Mouse (Mus musculus) heart, embryonic 16.5 days (tissue): ENCODE results near the gene Olfr853. TPM values are rescaled to one million over a fixed set of nuclear protein-coding genes. Genes with fewer than 3 reads are reported as not detected.

Experiments
- ATAC-seq: fragments of 200-750 bp; cut with Nextera tagmentation; replicated peaks from 2 replicates; pipeline ENCODE4 v1.8.0; 2017; ENCODE audit warnings: moderate number of reproducible peaks; ENCODE audit not compliant: insufficient read depth, low FRiP score; ENCODE audit errors: extremely low read depth
- H3K27ac ChIP-seq: fragments of 300-500 bp; sonication (generic); 2 replicates; pipeline ENCODE4 v1.5.1; 2014; ENCODE audit warnings: mild to moderate bottlenecking, low read length, control low read depth, moderate library complexity
- H3K27me3 ChIP-seq: fragments of 300-500 bp; sonication (generic); 2 replicates; pipeline ENCODE4 v1.6.1; 2014; ENCODE audit warnings: low read length, mixed read lengths; ENCODE audit not compliant: control insufficient read depth, insufficient read depth
- H3K36me3 ChIP-seq: fragments of 300-500 bp; sonication (generic); 2 replicates; pipeline ENCODE4 v1.6.1; 2014; ENCODE audit not compliant: control insufficient read depth, insufficient read depth
- H3K4me1 ChIP-seq: fragments of 300-500 bp; sonication (generic); 2 replicates; pipeline ENCODE4 v1.6.1; 2014; ENCODE audit warnings: low read length, mixed read lengths; ENCODE audit not compliant: control insufficient read depth, insufficient read depth
- H3K4me2 ChIP-seq: fragments of 300-500 bp; sonication (generic); 2 replicates; pipeline ENCODE4 v1.6.1; 2014; ENCODE audit warnings: low read depth, mild to moderate bottlenecking, control low read depth, low read length
- H3K4me3 ChIP-seq: fragments of 300-500 bp; sonication (generic); 2 replicates; pipeline ENCODE4 v1.5.1; 2014; ENCODE audit warnings: mild to moderate bottlenecking, control low read depth, low read length
- H3K9ac ChIP-seq: fragments of 300-500 bp; sonication (generic); 2 replicates; pipeline ENCODE4 v1.6.1; 2014; ENCODE audit warnings: low read length, control low read depth
- H3K9me3 ChIP-seq: fragments of 300-500 bp; sonication (generic); replicated peaks from 2 replicates; pipeline ENCODE4 v1.6.1; 2016; ENCODE audit warnings: low read length; ENCODE audit not compliant: control insufficient read depth
- WGBS: fragments of 180-500 bp; shearing (Covaris S2); extraction: QIAGEN DNeasy Blood & Tissue Kit; methylation state at CpG from one replicate; pipeline ENCODE4 v1.1.7; 2014; 5-methylcytosine and 5-hydroxymethylcytosine counted together
- polyA plus RNA-seq: library from polyadenylated mRNA; unstranded; fragments of >200 nt; fragmentation: Nextera tagmentation; extraction: Ambion mirVana; gene quantifications from 2 replicates; pipeline ENCODE4 v1.2.1, GENCODE M21; 2015

Gene Olfr853
- not detected in 2 replicates for polyA plus RNA-seq

- Histone ChIP-seq H3K9me3 (peaks cover 6% of the 10 kb centered on the region), H3K4me3 (no peak within 1 kb of the TSS), H3K27ac (no peak within 1 kb of the TSS), H3K4me1 (no peaks in the 10 kb centered on the region), H3K36me3 (no peaks in the 10 kb centered on the region), H3K9ac (no peak within 1 kb of the TSS), H3K27me3 (no peaks in the 10 kb centered on the region), H3K4me2 (no peak within 1 kb of the TSS)
- WGBS: 55% methylated on average over 1 of the region's 1 CpGs
- no peak for ATAC-seq
Measured at GRCm38 (mm10) chr9:19540976-19541375, at the start of gene Olfr853. TSS of gene Olfr853 (minus strand) at chr9:19541076.

DNA sequence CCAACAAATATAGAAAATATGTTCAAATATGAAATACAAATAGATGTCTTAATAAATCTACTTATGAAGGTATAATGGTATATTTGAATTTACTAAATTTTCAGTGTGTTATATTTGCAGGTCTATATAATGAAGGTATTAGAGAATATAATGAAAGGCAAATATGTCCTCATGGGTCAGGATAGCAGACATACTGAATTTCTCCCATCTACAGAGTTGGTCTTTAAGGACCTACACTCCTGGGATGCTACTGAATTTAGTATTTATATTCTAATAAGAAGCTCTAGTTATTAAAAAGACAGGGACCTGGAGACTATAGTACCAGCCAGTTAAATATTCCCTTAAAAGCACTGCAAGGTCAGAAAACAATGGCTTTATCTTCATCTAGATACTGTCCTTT is 41.4 kb upstream of the Olfr853 start, which contains the start of gene Olfr855:
TSS of gene Olfr855 (plus strand) at position 301 of the 400 bp plus-strand sequence.
- ATAC-seq: no peak
- no peaks in the 10 kb centered on the region for H3K27me3 ChIP-seq
- H3K4me1 ChIP-seq: no peaks in the 10 kb centered on the region
- H3K27ac ChIP-seq: no peak within 1 kb of the TSS
- H3K9me3 ChIP-seq: no peaks in the 10 kb centered on the region
- no peak within 1 kb of the TSS for H3K4me2 ChIP-seq
- no peak within 1 kb of the TSS for H3K4me3 ChIP-seq
- H3K9ac ChIP-seq: no peak within 1 kb of the TSS
- no peaks in the 10 kb centered on the region for H3K36me3 ChIP-seq

GRCm38 (mm10) chr9:19567282-19567681 is 26.4 kb upstream of the Olfr853 start, which contains the start of gene Olfr854:
TSS of gene Olfr854 (minus strand) at chr9:19567382.
- no peak within 1 kb of the TSS for H3K4me3 ChIP-seq
- WGBS: 52% methylated on average over 1 of the region's 1 CpGs
- H3K9me3 ChIP-seq: no peaks in the 10 kb centered on the region
- no peak within 1 kb of the TSS for H3K9ac ChIP-seq
- no peak for ATAC-seq
- H3K4me2 ChIP-seq: no peak within 1 kb of the TSS
- no peaks in the 10 kb centered on the region for H3K36me3 ChIP-seq
- no peaks in the 10 kb centered on the region for H3K27me3 ChIP-seq
- no peaks in the 10 kb centered on the region for H3K4me1 ChIP-seq
- H3K27ac ChIP-seq: no peak within 1 kb of the TSS

DNA sequence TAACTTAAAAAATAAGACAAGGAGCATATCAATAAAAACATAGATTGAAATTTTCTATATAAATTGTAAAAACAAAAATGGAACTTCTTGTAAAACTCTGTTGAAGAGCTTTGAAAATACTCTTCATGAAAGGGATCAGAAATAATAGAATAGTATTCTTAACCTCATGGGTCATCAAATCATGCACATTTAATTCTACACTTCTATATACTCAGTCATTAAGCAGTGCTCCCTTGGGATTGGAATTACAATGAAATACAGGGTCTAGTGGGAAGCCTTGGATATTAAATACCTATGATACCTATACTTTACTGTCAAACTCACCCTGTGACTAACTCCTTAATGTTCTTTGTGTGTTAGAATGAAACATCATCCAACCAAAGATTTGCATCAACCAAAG is 47.9 kb downstream of the Olfr853 start, which contains the start of gene Olfr851:
TSS of gene Olfr851 (plus strand) at position 301 of the 400 bp plus-strand sequence.
- no peak within 1 kb of the TSS for H3K27ac ChIP-seq
- no peaks in the 10 kb centered on the region for H3K27me3 ChIP-seq
- H3K9me3 ChIP-seq: peaks cover 8% of the 10 kb centered on the region; the same call in 1 of the 2 replicates
- ATAC-seq: no peak
- no peaks in the 10 kb centered on the region for H3K4me1 ChIP-seq
- H3K4me2 ChIP-seq: no peak within 1 kb of the TSS
- no peak within 1 kb of the TSS for H3K9ac ChIP-seq
- H3K36me3 ChIP-seq: no peaks in the 10 kb centered on the region
- H3K4me3 ChIP-seq: no peak within 1 kb of the TSS

Other genes starting within 250 kb of the Olfr853 start
- not detected in 2 replicates for gene Olfr844, start 224.7 kb downstream of the Olfr853 start, polyA plus RNA-seq
- not detected in 2 replicates for gene Olfr845, start 204.6 kb downstream of the Olfr853 start, polyA plus RNA-seq
- gene Olfr846, start 177.1 kb downstream of the Olfr853 start, polyA plus RNA-seq: not detected in 2 replicates
- gene Olfr847, start 162.4 kb downstream of the Olfr853 start, polyA plus RNA-seq: not detected in 2 replicates
- not detected in 2 replicates for gene Olfr849, start 100.8 kb downstream of the Olfr853 start, polyA plus RNA-seq
- not detected in 2 replicates for gene Olfr850, start 62.8 kb downstream of the Olfr853 start, polyA plus RNA-seq
- gene Olfr851, start 47.8 kb downstream of the Olfr853 start, polyA plus RNA-seq: not detected in 2 replicates
- gene Olfr854, start 26.3 kb upstream of the Olfr853 start, polyA plus RNA-seq: not detected in 2 replicates
- gene Olfr855, start 41.5 kb upstream of the Olfr853 start, polyA plus RNA-seq: not detected in 2 replicates
- gene Zfp317, start 81.0 kb upstream of the Olfr853 start, polyA plus RNA-seq: 19.1 and 19.6 TPM in 2 replicates
- not detected in 2 replicates for gene Olfr857, start 168.4 kb upstream of the Olfr853 start, polyA plus RNA-seq
- not detected in 2 replicates for gene Olfr58, start 239.2 kb upstream of the Olfr853 start, polyA plus RNA-seq